In genomic region chr19:30102620-30103019, GRCm38 (mm10) we compare ENCODE assay signal across 23 mouse cellular contexts.
DNase-seq lines count a peak whose midpoint lies in the region; TF ChIP-seq lines count a peak whose summit lies in the region.
"Had no signal": no experiment of that assay in that cellular context is flagged by ENCODE, and none has a peak within 500 bp of the region (broad histone marks: within the 10 kb centered on the region; RNA-seq: fewer than 3 reads in every experiment).

No protein-coding gene starts in this region.

- H3K27ac ChIP-seq in gastrocnemius, adult 2 months, result no peak overlapping the region
- H3K27ac ChIP-seq: hindbrain, embryonic 12.5 days; kidney, embryonic 15.5 days; limb, embryonic 13.5 days; liver, embryonic 12.5 days; stomach, embryonic 15.5 days had no signal

- DNase-seq in gastrocnemius, adult 2 months, result peak; percentile 39
- no peak for DNase-seq in gastrocnemius, postnatal 36 days
- peak; percentile 58 for DNase-seq in 3T3-L1 (ENCODE audit: low read depth, low spot score)
- DNase-seq in heart, adult 8-10 months (ENCODE audit: low spot score), result peak; percentile 48
- peak; percentile 27 for DNase-seq in heart, postnatal 36 days
- DNase-seq in kidney, postnatal 36 days, result no peak
- DNase-seq in cerebellum, adult 9-11 months, result no peak
- DNase-seq: adrenal gland, postnatal 36 days; cerebellum, postnatal 10 days; kidney, adult 11 months; kidney, postnatal 4 days; lung, embryonic 14.5 days; lung, postnatal 36 days; midbrain, embryonic 14.5 days; retina, postnatal 1 day; thymus, adult 2 months; thymus, postnatal 4 days had no signal

- no peak overlapping the region for H3K4me3 ChIP-seq in gastrocnemius, adult 2 months
- H3K4me3 ChIP-seq: hindbrain, embryonic 12.5 days; kidney, embryonic 15.5 days; limb, embryonic 13.5 days; liver, embryonic 12.5 days; megakaryocyte, embryonic 14.5 days; stomach, embryonic 15.5 days had no signal

- intact Hi-C loops in gastrocnemius, adult 2 months (cut with DNase I), result no loop called here
- intact Hi-C loops in gastrocnemius, postnatal 36 days (cut with DNase I), result no loop called here
- intact Hi-C loops in heart, postnatal 36 days (cut with DNase I), result no loop called here

- TF ChIP-seq CTCF in gastrocnemius, adult 2 months (IDR thresholded peaks at IDR 0.05), result no peak

Comparison
In these comparisons a context has a peak if more than half of its experiments do, and no peak if none do; other contexts are left out.
1. DNase-seq: peak in gastrocnemius, adult 2 months (single experiment), 3T3-L1 (single experiment), heart, adult 8-10 months (single experiment) and heart, postnatal 36 days (2 of 2); none in gastrocnemius, postnatal 36 days (0 of 2), kidney, postnatal 36 days (0 of 2) and cerebellum, adult 9-11 months (single experiment).